Mouse (Mus musculus): ENCODE measurements around the gene Ppp1r12a.

GRCm38 (mm10) chr10:108298841-108299545 is 137.0 kb downstream of the Ppp1r12a start:
- TF ChIP-seq POLR2A (IDR thresholded peaks at IDR 0.05; ENCODE audit: extremely low read depth, insufficient read depth, low read length) (no peak), CTCF (IDR thresholded peaks at IDR 0.05; ENCODE audit: extremely low read depth, insufficient read depth, low read length) (no peak)
